Mouse (Mus musculus) cerebellum, adult (tissue): ENCODE measurements at regions not wholly inside any gene's neighbourhood (a gene's known extent, or its start where the extent isn't known, plus 50 kb on each side); places are given as distances from the start of the nearest gene placed in this dataset.

Experiments
- ATAC-seq: cut with Nextera tagmentation; 2 replicates; pipeline ENCODE4 v1.9.2; 2017; ENCODE audit warnings: mild to moderate bottlenecking, moderate library complexity, mixed read lengths; ENCODE audit not compliant: insufficient number of reproducible peaks, low FRiP score, low TSS enrichment

GRCm38 (mm10) chr2:166370776-166371175, 215.3 kb upstream of the Sulf2 start:
- no peak for ATAC-seq

- ATAC-seq, result no peak
These were observed 206.2 kb upstream of the Sulf2 start for GRCm38 (mm10) chr2:166361645-166362044.

GRCm38 (mm10) chr2:166360786-166361185, 205.3 kb upstream of the Sulf2 start:
- ATAC-seq, result no peak

- no peak for ATAC-seq
These were observed 204.5 kb upstream of the Sulf2 start for GRCm38 (mm10) chr2:166359995-166360394.

GRCm38 (mm10) chr2:166357824-166358223, 202.4 kb upstream of the Sulf2 start:
- ATAC-seq, result no peak

GRCm38 (mm10) chr2:166355944-166356343, 200.5 kb upstream of the Sulf2 start:
- ATAC-seq, result no peak

GRCm38 (mm10) chr2:166355446-166355845, 200.0 kb upstream of the Sulf2 start:
- no peak for ATAC-seq

GRCm38 (mm10) chr2:166354391-166354790, 198.9 kb upstream of the Sulf2 start:
- no peak for ATAC-seq

- no peak for ATAC-seq
These were observed 198.1 kb upstream of the Sulf2 start for GRCm38 (mm10) chr2:166353447-166354111.

- no peak for ATAC-seq
These were observed 196.5 kb upstream of the Sulf2 start for GRCm38 (mm10) chr2:166351984-166352383.

GRCm38 (mm10) chr2:166351581-166351980, 196.1 kb upstream of the Sulf2 start:
- ATAC-seq, result no peak

GRCm38 (mm10) chr2:166348654-166349053, 193.2 kb upstream of the Sulf2 start:
- ATAC-seq, result no peak

- no peak for ATAC-seq
These were observed 191.1 kb upstream of the Sulf2 start for GRCm38 (mm10) chr2:166346421-166347182.

GRCm38 (mm10) chr2:166343551-166344340, 188.3 kb upstream of the Sulf2 start:
- no peak for ATAC-seq

- no peak for ATAC-seq
These were observed 186.9 kb upstream of the Sulf2 start for GRCm38 (mm10) chr2:166342407-166342806.

- no peak for ATAC-seq
These were observed 184.7 kb upstream of the Sulf2 start for GRCm38 (mm10) chr2:166340196-166340595.

GRCm38 (mm10) chr2:166339427-166339826, 184.0 kb upstream of the Sulf2 start:
- ATAC-seq, result no peak

- no peak for ATAC-seq
These were observed 183.1 kb upstream of the Sulf2 start for GRCm38 (mm10) chr2:166338396-166339085.

- no peak for ATAC-seq
These were observed 182.2 kb upstream of the Sulf2 start for GRCm38 (mm10) chr2:166337666-166338065.

- ATAC-seq, result no peak
These were observed 180.2 kb upstream of the Sulf2 start for GRCm38 (mm10) chr2:166335702-166336101.

- no peak for ATAC-seq
These were observed 179.1 kb upstream of the Sulf2 start for GRCm38 (mm10) chr2:166334559-166334958.
